13 mouse cellular contexts compared by ENCODE assay signal in genomic region chr11:119644612-119645379, GRCm38 (mm10). TPM values are rescaled to one million over a fixed set of nuclear protein-coding genes. Genes with fewer than 3 reads are reported as not detected.
DNase-seq lines count a peak whose midpoint lies in the region; ATAC-seq and TF ChIP-seq lines count a peak whose summit lies in the region.
"Had no signal": no experiment of that assay in that cellular context is flagged by ENCODE, and none has a peak within 500 bp of the region (broad histone marks: within the 10 kb centered on the region; RNA-seq: fewer than 3 reads in every experiment).

No protein-coding gene starts in this region.

- 0 out of 2 replicates have a peak overlapping the region, but pooled peaks have one; percentile 39 for H3K9ac ChIP-seq in hindbrain, embryonic 12.5 days
- no peak overlapping the region for H3K9ac ChIP-seq in midbrain, embryonic 15.5 days
- H3K9ac ChIP-seq in intestine, postnatal 0 days (ENCODE audit: low read depth, low read length) = no peak overlapping the region

- no peak for TF ChIP-seq CTCF in intestine, postnatal 0 days (IDR thresholded peaks at IDR 0.05; ENCODE audit: low read depth)

- H3K4me1 ChIP-seq in hindbrain, embryonic 12.5 days = peaks cover 38% of the 10 kb centered on the region
- peaks cover 34% of the 10 kb centered on the region for H3K4me1 ChIP-seq in midbrain, embryonic 15.5 days
- no peaks in the 10 kb centered on the region for H3K4me1 ChIP-seq in intestine, postnatal 0 days (replicated peaks; ENCODE audit: control insufficient read depth, insufficient read depth, low read length)

- H3K9me3 ChIP-seq in hindbrain, embryonic 12.5 days (replicated peaks) = no peaks in the 10 kb centered on the region
- no peaks in the 10 kb centered on the region for H3K9me3 ChIP-seq in midbrain, embryonic 15.5 days
- no peaks in the 10 kb centered on the region for H3K9me3 ChIP-seq in intestine, postnatal 0 days (ENCODE audit: control insufficient read depth)
- H3K9me3 ChIP-seq: heart, embryonic 13.5 days; megakaryocyte, embryonic 14.5 days had no signal

- peak; percentile 69 for DNase-seq in ES-CJ7 (ENCODE audit: low read depth, low spot score)
- DNase-seq in embryo, embryonic 10 days (ENCODE audit: low spot score) = peak; percentile 59
- DNase-seq in frontal cortex, adult 2 months (ENCODE audit: extremely low spot score in 1 of 2, low spot score in 1 of 2) = no peak
- DNase-seq in cerebellum, adult 9-10 months = no peak
- no peak for DNase-seq in kidney, postnatal 4 days
- DNase-seq: gastrocnemius, postnatal 36 days; kidney, adult 9 months; thymus, adult 2 months had no signal

- H3K36me3 ChIP-seq in hindbrain, embryonic 12.5 days = no peaks in the 10 kb centered on the region
- H3K36me3 ChIP-seq in midbrain, embryonic 15.5 days (replicated peaks) = no peaks in the 10 kb centered on the region
- H3K36me3 ChIP-seq in intestine, postnatal 0 days (ENCODE audit: control insufficient read depth, insufficient read depth) = no peaks in the 10 kb centered on the region
- H3K36me3 ChIP-seq: heart, embryonic 13.5 days had no signal

- peak overlapping the region; percentile 74 for H3K27ac ChIP-seq in hindbrain, embryonic 12.5 days
- H3K27ac ChIP-seq in midbrain, embryonic 15.5 days = peak overlapping the region; percentile 55
- H3K27ac ChIP-seq in intestine, postnatal 0 days (ENCODE audit: low read depth, low read length) = no peak overlapping the region
- H3K27ac ChIP-seq: heart, embryonic 13.5 days had no signal

- H3K4me2 ChIP-seq in hindbrain, embryonic 12.5 days (replicated peaks) = no peak overlapping the region; the same call in 1 of the 2 replicates
- no peak overlapping the region for H3K4me2 ChIP-seq in midbrain, embryonic 15.5 days
- no peak overlapping the region for H3K4me2 ChIP-seq in intestine, postnatal 0 days (replicated peaks; ENCODE audit: low read depth)
- H3K4me2 ChIP-seq: heart, embryonic 13.5 days had no signal

- 43% methylated on average over 14 of the region's 14 CpGs for WGBS in hindbrain, embryonic 12.5 days
- WGBS in midbrain, embryonic 15.5 days = 21% methylated on average over 14 of the region's 14 CpGs
- 87% methylated on average over 14 of the region's 14 CpGs for WGBS in intestine, postnatal 0 days

- peak; percentile 77 for ATAC-seq in hindbrain, embryonic 12.5 days (ENCODE audit: low FRiP score)
- no peak; the same call in 1 of the 2 replicates for ATAC-seq in midbrain, embryonic 15.5 days (replicated peaks)
- ATAC-seq in intestine, postnatal 0 days = no peak

- no peaks in the 10 kb centered on the region for H3K27me3 ChIP-seq in hindbrain, embryonic 12.5 days
- no peaks in the 10 kb centered on the region for H3K27me3 ChIP-seq in midbrain, embryonic 15.5 days (replicated peaks)
- no peaks in the 10 kb centered on the region for H3K27me3 ChIP-seq in intestine, postnatal 0 days (replicated peaks; ENCODE audit: control insufficient read depth, insufficient read depth, low read length)
- H3K27me3 ChIP-seq: heart, embryonic 13.5 days; megakaryocyte, embryonic 14.5 days had no signal

- no peak overlapping the region for H3K4me3 ChIP-seq in hindbrain, embryonic 12.5 days
- no peak overlapping the region for H3K4me3 ChIP-seq in midbrain, embryonic 15.5 days
- H3K4me3 ChIP-seq in intestine, postnatal 0 days (ENCODE audit: low read depth, low read length) = no peak overlapping the region
- H3K4me3 ChIP-seq: heart, embryonic 13.5 days; megakaryocyte, embryonic 14.5 days had no signal

RNA-seq across cellular contexts. Expression of gene Rptor, which starts 42.1 kb away (rescaled TPM):
- 17.4 and 18.3 TPM in 2 replicates for polyA plus RNA-seq in hindbrain, embryonic 12.5 days (2016; fragmentation: Nextera tagmentation; extraction: Ambion mirVana)
- polyA plus RNA-seq in midbrain, embryonic 15.5 days (2015; fragmentation: Nextera tagmentation; extraction: Ambion mirVana) = 13.1 and 14.6 TPM in 2 replicates
- polyA plus RNA-seq in intestine, postnatal 0 days (2015; fragmentation: Nextera tagmentation; extraction: Ambion mirVana) = 5.1 and 5.7 TPM in 2 replicates
- polyA plus RNA-seq in frontal cortex, adult 2 months (2012; rRNA removed) = 36.0 and 38.6 TPM in 2 replicates

Comparison
In these comparisons a context has a peak if more than half of its experiments do, and no peak if none do; other contexts are left out.
1. DNase-seq: peak in ES-CJ7 (single experiment) and embryo, embryonic 10 days (single experiment); none in frontal cortex, adult 2 months (0 of 2), cerebellum, adult 9-10 months (single experiment) and kidney, postnatal 4 days (0 of 2).